Mouse (Mus musculus) stomach, embryonic 15.5 days (tissue): ENCODE results near the gene Srp72. TPM values are rescaled to one million over a fixed set of nuclear protein-coding genes. Genes with fewer than 3 reads are reported as not detected.

Source experiments
- ATAC-seq: fragments of 200-750 bp; cut with Nextera tagmentation; 2 replicates; pipeline ENCODE4 v1.8.0; 2017; ENCODE audit warnings: low read depth, moderate number of reproducible peaks, moderate TSS enrichment; ENCODE audit not compliant: insufficient read depth, low FRiP score
- H3K27ac ChIP-seq: fragments of 300-500 bp; sonication (generic); 2 replicates; pipeline ENCODE4 v1.5.1; 2015; ENCODE audit warnings: mild to moderate bottlenecking, inconsistent platforms
- H3K27me3 ChIP-seq: fragments of 300-500 bp; sonication (generic); replicated peaks from 2 replicates; pipeline ENCODE4 v1.6.1; 2015; ENCODE audit warnings: inconsistent platforms
- H3K36me3 ChIP-seq: fragments of 300-500 bp; sonication (generic); 2 replicates; pipeline ENCODE4 v1.6.1; 2015; ENCODE audit warnings: inconsistent platforms
- H3K4me1 ChIP-seq: fragments of 300-500 bp; sonication (generic); 2 replicates; pipeline ENCODE4 v1.6.1; 2015; ENCODE audit warnings: inconsistent platforms
- H3K4me2 ChIP-seq: fragments of 300-500 bp; sonication (generic); 2 replicates; pipeline ENCODE4 v1.6.1; 2015; ENCODE audit warnings: mild to moderate bottlenecking, inconsistent platforms
- H3K4me3 ChIP-seq: fragments of 300-500 bp; sonication (generic); replicated peaks from 2 replicates; pipeline ENCODE4 v1.5.1; 2015; ENCODE audit warnings: inconsistent platforms
- H3K9ac ChIP-seq: fragments of 300-500 bp; sonication (generic); 2 replicates; pipeline ENCODE4 v1.6.1; 2015; ENCODE audit warnings: inconsistent platforms
- H3K9me3 ChIP-seq: fragments of 300-500 bp; sonication (generic); 2 replicates; pipeline ENCODE4 v1.6.1; 2016; ENCODE audit warnings: inconsistent platforms
- WGBS: fragments of 180-500 bp; shearing (Covaris S2); methylation state at CpG from one replicate; pipeline ENCODE4 v1.1.7; 2015; 5-methylcytosine and 5-hydroxymethylcytosine counted together
- polyA plus RNA-seq: library from polyadenylated mRNA; unstranded; fragments of >200 nt; fragmentation: Nextera tagmentation; extraction: Ambion mirVana; gene quantifications from 2 replicates; pipeline ENCODE4 v1.2.1, GENCODE M21; 2015

The Srp72 gene
- 89.4 and 94.1 TPM in 2 replicates for polyA plus RNA-seq

DNA sequence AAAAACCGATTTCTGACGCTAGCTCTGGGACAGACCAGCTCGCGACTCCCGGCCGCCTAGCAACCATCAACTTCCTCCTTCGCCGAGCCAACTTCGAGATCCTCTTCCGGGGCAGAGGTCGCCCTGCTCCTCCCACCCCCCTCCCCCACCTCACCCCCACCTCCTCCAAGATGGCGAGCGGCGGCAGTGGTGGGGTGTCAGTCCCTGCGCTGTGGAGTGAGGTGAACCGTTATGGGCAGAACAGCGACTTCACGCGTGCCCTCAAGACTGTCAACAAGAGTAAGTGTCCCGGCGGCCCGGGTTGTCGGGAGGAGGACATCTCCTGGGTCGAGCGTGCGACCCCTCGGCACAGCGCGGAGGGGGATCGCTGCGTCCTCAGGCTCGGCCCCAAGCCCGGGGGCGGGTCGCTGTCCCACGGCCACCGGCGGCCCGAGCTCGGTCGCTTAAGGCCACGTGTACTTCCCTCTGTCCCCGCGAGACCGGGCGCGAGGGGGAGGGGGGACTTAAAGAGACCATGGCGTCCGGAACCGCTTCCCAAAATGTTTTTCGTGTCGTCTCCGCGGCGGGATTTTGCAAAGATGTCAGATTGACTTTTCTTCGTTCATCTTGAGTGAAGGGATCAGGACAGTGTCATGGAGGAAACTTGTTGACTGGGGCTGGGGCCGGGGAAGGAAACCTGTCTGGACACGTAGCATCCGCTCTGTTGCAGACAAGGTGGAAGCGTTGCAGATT is at the start of gene Srp72:
Gene Srp72 (plus strand): TSS at position 130 of the 732 bp plus-strand sequence.
- under 1% methylated on average over 60 of the region's 60 CpGs for WGBS
- H3K27ac ChIP-seq: peak within 1 kb of the TSS; percentile 91
- H3K4me2 ChIP-seq: peak within 1 kb of the TSS; percentile 89
- peak within 1 kb of the TSS; percentile 97 for H3K4me3 ChIP-seq
- H3K9me3 ChIP-seq: no peaks in the 10 kb centered on the region
- H3K36me3 ChIP-seq: peaks cover 13% of the 10 kb centered on the region; the same call in 1 of the 2 replicates
- H3K4me1 ChIP-seq: peaks cover 8% of the 10 kb centered on the region; the same call in 1 of the 2 replicates
- ATAC-seq: peak; percentile 94
- H3K27me3 ChIP-seq: no peaks in the 10 kb centered on the region
- H3K9ac ChIP-seq: peak within 1 kb of the TSS; percentile 93

DNA sequence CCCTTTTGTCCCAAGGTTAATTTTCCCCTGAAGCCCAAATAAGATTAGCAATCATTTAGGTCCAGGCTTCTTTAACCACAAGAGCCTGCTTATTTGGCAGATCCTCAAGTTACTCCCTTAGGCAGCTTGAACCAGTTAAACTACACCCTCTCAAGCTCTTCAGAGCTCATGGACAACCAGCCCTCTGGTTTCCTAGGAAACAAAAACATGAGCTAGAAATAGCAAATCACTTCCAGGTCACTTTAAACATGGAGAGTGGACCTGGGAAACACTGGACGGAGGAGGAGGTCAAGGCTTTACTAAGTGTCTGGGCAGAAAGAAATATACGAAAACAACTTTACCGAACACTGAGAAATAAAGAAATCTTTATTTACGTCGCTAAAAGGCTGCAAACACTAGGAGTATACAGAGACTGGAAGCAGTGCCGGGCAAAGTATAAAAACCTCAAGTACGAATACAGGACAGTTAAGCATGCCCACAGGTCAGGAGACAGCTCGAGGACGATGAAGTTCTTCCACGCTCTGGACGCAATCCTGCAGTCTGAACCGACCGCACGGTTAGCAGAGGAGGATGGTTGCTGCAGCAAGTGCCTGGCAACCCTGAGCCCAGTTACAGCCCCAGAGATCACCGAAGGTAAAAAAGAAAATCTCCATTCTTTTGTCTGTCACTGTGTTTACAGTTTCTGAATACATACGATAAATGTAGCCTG is 46.2 kb upstream of the Srp72 start:
- peak; percentile 50; the same call in 1 of the 2 replicates for ATAC-seq
- Histone ChIP-seq H3K4me3 (no peak overlapping the region), H3K27ac (peak overlapping the region; percentile 35; the same call in 1 of the 2 replicates), H3K4me1 (peaks cover 4% of the 10 kb centered on the region; the same call in 1 of the 2 replicates), H3K27me3 (no peaks in the 10 kb centered on the region), H3K4me2 (peak overlapping the region; percentile 13; the same call in 1 of the 2 replicates), H3K36me3 (peaks cover 20% of the 10 kb centered on the region), H3K9me3 (no peaks in the 10 kb centered on the region), H3K9ac (no peak overlapping the region)
- WGBS: 73% methylated on average over 16 of the region's 16 CpGs

DNA sequence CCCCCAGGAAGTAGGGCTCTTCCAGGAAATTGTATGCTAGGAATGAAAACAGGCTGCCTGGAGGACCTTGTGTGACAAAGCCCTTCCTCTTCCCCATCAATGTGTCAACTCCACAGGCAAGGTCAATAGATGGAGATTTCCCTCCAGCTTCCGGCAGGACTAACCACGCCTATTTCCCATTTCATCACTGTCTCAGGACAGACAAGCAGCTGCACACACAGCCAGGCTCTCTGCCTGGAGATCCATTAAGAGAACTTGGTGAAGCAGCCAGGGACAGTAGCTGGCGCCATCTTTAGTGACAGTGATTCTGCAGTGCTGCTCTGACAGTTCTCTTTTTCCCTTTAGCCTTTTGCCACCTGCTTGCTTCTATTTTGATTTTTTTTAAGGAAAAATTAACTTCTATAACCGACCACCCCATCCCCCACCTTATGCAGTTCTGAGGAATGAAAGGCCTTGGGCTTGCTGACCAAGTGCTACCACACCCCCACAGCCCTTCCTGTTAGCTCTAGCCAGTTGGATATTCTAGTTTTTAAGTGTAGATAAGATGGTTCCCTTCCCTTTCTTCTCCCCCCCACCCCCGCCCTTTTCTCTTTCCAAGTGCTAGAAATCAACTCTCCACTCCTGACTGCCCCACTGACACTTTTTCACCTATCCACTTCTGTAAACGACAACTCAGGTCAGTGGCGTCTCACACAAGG is 45.2 kb upstream of the Srp72 start:
- no peak for ATAC-seq
- no peak overlapping the region for H3K4me3 ChIP-seq
- H3K27ac ChIP-seq: no peak overlapping the region
- H3K27me3 ChIP-seq: no peaks in the 10 kb centered on the region
- H3K9ac ChIP-seq: no peak overlapping the region
- peaks cover 4% of the 10 kb centered on the region; the same call in 1 of the 2 replicates for H3K4me1 ChIP-seq
- no peak overlapping the region for H3K4me2 ChIP-seq
- 59% methylated on average over 7 of the region's 7 CpGs for WGBS
- H3K36me3 ChIP-seq: peaks cover 20% of the 10 kb centered on the region
- no peaks in the 10 kb centered on the region for H3K9me3 ChIP-seq

DNA sequence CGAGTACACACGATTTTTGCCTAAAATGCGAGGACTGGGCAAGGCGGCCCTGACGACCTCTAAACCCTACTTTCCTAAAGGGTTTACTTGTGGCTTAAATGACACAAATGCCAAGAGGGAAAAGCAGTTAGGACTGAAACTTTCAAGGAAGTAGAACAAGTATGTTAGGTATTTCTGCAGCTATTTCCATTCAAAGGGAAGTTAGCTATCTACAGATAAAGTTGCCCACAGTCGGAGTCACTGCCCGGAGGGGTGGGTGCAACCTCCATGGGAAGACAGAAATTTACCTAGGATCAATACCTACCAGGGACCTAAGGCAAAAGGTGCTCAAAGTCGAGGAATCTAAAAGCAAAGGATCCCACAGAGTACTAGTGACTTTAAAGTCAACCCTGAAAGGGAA is 34.8 kb upstream of the Srp72 start:
- no peak overlapping the region for H3K27ac ChIP-seq
- no peak overlapping the region for H3K4me3 ChIP-seq
- no peaks in the 10 kb centered on the region for H3K9me3 ChIP-seq
- ATAC-seq: no peak
- H3K27me3 ChIP-seq: no peaks in the 10 kb centered on the region
- no peak overlapping the region for H3K4me2 ChIP-seq
- H3K4me1 ChIP-seq: no peaks in the 10 kb centered on the region
- H3K36me3 ChIP-seq: peaks cover 4% of the 10 kb centered on the region; the same call in 1 of the 2 replicates
- 86% methylated on average over 8 of the region's 8 CpGs for WGBS
- no peak overlapping the region for H3K9ac ChIP-seq

DNA sequence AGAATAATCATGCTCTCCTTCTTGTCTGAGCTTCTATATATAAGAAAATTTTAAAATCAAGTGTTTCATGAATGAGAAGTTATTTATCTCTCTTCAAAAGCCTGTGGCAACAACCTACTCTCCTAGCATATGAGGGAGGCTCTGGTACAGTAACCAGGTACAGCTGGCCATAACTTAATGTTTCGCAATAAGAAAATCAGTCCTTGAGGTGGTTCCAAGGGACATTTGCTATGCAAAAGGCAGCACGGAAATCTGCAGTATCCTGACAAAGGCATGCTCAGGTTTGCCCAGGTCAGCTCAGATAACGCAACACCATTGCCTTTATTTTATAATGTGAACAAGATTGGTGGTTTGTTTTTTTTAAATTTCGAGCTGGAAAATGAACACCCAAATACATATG is 32.5 kb upstream of the Srp72 start:
- Histone ChIP-seq H3K9ac (no peak overlapping the region), H3K9me3 (no peaks in the 10 kb centered on the region), H3K27me3 (no peaks in the 10 kb centered on the region), H3K27ac (no peak overlapping the region), H3K4me3 (no peak overlapping the region), H3K4me2 (no peak overlapping the region), H3K36me3 (peaks cover 4% of the 10 kb centered on the region; the same call in 1 of the 2 replicates), H3K4me1 (no peaks in the 10 kb centered on the region)
- 65% methylated on average over 4 of the region's 4 CpGs for WGBS
- ATAC-seq: no peak

DNA sequence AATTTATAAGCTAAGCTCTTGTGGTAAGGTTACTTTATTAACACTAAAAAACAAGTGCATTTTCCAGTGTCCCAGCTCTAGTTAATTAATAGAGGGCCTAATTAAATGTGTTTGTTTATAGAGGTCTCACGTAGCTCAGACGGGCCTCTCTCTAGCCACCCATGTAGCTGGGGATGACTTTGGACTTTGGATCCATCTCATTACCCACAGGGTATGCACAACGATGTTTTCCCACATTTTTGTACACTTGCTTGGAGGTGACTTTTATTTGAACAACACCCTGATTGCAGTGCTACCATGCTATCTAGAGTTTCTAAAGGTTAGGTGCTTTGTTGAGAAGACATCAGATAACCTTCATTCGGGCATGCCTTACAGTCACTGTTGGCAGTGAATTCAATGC is 32.0 kb upstream of the Srp72 start:
- Histone ChIP-seq H3K4me2 (no peak overlapping the region), H3K9me3 (no peaks in the 10 kb centered on the region), H3K36me3 (peaks cover 4% of the 10 kb centered on the region; the same call in 1 of the 2 replicates)

DNA sequence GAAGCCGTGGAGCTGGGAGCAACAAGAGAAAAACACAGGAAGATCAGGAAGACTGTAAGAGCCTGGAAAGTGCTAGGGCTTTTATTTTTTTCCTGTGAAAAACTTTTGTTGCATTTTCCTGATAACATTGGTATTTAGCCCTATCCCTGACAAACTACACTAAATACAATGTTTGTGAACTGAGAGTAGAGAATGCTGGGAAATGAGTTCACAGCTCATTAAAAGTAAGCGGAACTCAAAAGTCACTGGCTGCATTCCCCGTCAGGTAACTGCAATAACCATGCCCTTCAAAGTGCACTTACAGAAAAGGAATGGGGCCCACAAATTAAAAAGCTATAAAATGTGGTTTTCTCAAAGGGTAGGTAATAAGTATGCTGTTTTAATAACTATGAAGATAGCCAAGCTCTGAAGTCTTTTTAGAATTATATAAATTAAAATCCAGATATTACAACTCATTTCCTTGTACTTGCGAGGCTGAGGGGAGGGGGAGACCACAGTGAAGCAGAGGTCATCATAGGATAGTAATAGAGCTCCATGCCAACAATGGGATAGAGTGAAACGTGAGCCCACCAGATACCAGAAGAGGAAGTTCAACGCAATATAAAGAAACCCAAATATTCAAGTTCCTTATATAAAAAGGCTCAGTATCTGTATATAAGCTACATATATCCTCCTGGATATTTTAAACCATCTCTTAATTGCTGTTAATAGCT is 29.4 kb upstream of the Srp72 start:
- no peak for ATAC-seq
- 68% methylated on average over 6 of the region's 6 CpGs for WGBS
- H3K27ac ChIP-seq: no peak overlapping the region

More for the DNA sequence above, 32.0 kb upstream of the Srp72 start:
- 76% methylated on average over 4 of the region's 4 CpGs for WGBS
- Histone ChIP-seq H3K4me3 (no peak overlapping the region), H3K4me1 (no peaks in the 10 kb centered on the region), H3K27me3 (no peaks in the 10 kb centered on the region), H3K9ac (no peak overlapping the region), H3K27ac (no peak overlapping the region)
- peak; percentile 58; the same call in 1 of the 2 replicates for ATAC-seq

DNA sequence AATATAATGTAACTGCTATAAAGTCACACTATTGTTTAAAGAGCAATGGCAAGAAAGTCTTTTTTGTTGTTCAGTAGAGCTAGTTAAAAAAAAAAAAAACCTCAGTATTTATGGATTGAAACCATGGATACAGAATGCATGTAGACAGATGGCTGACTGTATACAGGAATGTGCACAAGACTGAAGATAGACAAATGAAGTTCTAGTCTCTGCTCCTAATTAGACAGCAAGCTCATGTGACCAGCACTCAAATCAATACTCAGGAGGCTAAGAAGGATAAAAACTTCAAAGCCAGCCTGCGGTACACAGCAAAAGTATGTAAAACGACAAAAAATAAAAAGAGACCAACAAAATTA is 28.8 kb upstream of the Srp72 start:
- Histone ChIP-seq H3K36me3 (no peaks in the 10 kb centered on the region), H3K4me1 (peaks cover 8% of the 10 kb centered on the region), H3K27ac (no peak overlapping the region), H3K27me3 (no peaks in the 10 kb centered on the region), H3K9me3 (no peaks in the 10 kb centered on the region), H3K4me2 (no peak overlapping the region), H3K4me3 (no peak overlapping the region), H3K9ac (no peak overlapping the region)
- no peak for ATAC-seq
- WGBS: 74% methylated on average over 2 of the region's 2 CpGs

More for the DNA sequence above, 29.4 kb upstream of the Srp72 start:
- Histone ChIP-seq H3K4me3 (no peak overlapping the region), H3K4me1 (peaks cover 8% of the 10 kb centered on the region), H3K9ac (no peak overlapping the region), H3K4me2 (no peak overlapping the region), H3K9me3 (no peaks in the 10 kb centered on the region), H3K27me3 (no peaks in the 10 kb centered on the region), H3K36me3 (no peaks in the 10 kb centered on the region)

DNA sequence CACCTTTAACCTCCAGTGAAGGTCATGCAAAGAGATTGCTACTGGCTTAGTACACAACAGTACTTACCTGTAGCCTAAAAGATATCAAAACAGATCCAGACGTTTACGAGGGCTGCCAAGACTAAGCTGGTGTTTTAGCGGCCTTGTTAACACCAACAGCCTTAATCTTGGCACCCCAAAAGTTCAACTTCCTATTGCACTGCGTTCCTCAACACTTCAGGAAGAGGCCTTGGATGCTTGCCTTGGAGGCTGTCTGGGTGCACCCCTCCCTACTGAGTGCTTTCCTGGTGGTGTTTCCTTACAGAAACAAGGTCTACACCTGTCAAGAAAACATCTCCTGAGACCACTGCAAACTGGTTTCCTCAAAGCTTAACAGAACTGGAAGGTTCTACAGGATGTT is 27.3 kb upstream of the Srp72 start:
- Histone ChIP-seq H3K27me3 (no peaks in the 10 kb centered on the region), H3K4me2 (no peak overlapping the region), H3K4me1 (peaks cover 8% of the 10 kb centered on the region), H3K9ac (no peak overlapping the region), H3K4me3 (no peak overlapping the region), H3K36me3 (no peaks in the 10 kb centered on the region), H3K9me3 (no peaks in the 10 kb centered on the region), H3K27ac (no peak overlapping the region)
- 71% methylated on average over 4 of the region's 4 CpGs for WGBS
- ATAC-seq: no peak

DNA sequence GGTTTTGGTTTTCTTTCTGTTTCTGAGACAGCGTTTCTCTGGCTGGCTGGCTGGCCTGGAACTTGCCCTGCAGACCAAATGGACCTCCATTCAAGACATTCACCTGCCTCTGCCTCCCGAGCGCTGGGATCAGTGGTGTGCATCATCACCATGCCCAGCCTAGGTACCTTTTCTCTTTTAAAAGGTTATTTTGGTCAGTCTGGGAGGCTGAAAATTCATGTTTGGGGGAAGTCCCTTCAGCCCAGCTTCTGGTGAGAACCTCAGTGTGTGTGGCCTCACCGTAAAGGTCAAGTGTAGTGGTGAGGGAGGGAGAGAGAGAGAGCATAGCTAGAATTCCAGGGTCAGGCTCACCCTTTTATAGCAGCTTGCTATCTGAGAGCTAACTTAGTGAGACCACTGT is 26.7 kb upstream of the Srp72 start:
- no peak for ATAC-seq
- H3K9me3 ChIP-seq: no peaks in the 10 kb centered on the region
- peaks cover 8% of the 10 kb centered on the region for H3K4me1 ChIP-seq
- no peaks in the 10 kb centered on the region for H3K27me3 ChIP-seq
- no peak overlapping the region for H3K4me3 ChIP-seq
- H3K27ac ChIP-seq: no peak overlapping the region
- H3K36me3 ChIP-seq: no peaks in the 10 kb centered on the region
- H3K9ac ChIP-seq: no peak overlapping the region
- H3K4me2 ChIP-seq: no peak overlapping the region
- 92% methylated on average over 4 of the region's 4 CpGs for WGBS

DNA sequence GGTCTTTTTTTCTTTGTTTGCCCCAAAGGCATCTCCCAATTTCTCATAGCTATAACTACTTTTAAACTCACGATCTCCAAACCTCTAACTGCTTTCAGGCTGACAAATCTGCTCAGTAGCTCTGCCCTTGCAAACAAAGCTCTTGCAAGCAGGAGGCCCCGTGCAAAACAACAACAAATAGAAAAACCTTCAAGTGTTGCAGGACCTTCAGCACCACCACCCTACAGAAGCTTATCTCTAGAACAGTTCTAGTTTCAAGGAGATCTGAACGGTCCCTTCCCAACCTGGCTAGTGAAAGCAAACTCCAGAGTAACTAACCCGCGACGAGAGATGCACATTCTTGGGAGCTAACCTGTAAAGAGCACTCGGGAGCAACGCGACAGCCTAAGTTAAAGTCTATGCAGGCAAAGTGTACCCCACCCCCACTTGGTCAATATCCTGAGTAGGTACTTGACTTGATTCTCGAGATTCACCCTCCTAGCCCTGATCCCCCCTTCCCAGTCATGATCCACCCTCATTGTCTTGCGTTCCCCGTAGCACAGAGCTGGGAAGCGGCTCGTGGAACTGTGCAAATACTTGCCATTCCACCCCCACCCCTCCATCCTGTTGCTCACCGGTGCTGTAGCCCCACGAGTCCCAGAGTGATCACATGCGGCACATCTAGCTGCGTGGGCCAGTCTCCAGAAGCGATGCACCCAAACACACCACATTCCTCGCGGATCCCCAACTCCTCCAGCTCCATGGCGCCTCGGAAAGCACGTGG is 24.0 kb upstream of the Srp72 start:
- Histone ChIP-seq H3K27me3 (no peaks in the 10 kb centered on the region), H3K27ac (peak overlapping the region; percentile 81), H3K4me1 (peaks cover 8% of the 10 kb centered on the region), H3K4me2 (peak overlapping the region; percentile 72), H3K4me3 (peak overlapping the region; percentile 69), H3K36me3 (peaks cover 5% of the 10 kb centered on the region; the same call in 1 of the 2 replicates), H3K9ac (peak overlapping the region; percentile 45; the same call in 1 of the 2 replicates), H3K9me3 (no peaks in the 10 kb centered on the region)
- no peak for ATAC-seq
- under 1% methylated on average over 24 of the region's 24 CpGs for WGBS
